Mouse (Mus musculus): ENCODE data around the gene Nxnl2. TPM values are rescaled to one million over a fixed set of nuclear protein-coding genes. Genes with fewer than 3 reads are reported as not detected.

Nxnl2 gene
- total RNA-seq, 4 experiments from 2014 or later = 0.27 to 0.79 (median 0.55) TPM

Small RNAs within 50 kb of the gene (microRNA-seq; reads per million reads assigned to microRNA genes)
- 0 reads per million in 2 experiments for gene Gm44341

Other genes with a start within 250 kb of the Nxnl2 start
- gene Spin1, start 70.1 kb upstream of the Nxnl2 start, total RNA-seq (2022) = 100 to 1,000 TPM; 150 to 177 (median 164) TPM
- 10 to 100 TPM in 2 of 4 experiments, 1 to 10 TPM in 2; 5.5 to 16.4 (median 11.1) TPM for gene S1pr3, start 237.6 kb downstream of the Nxnl2 start, total RNA-seq (2022)